Mouse (Mus musculus): ENCODE data around the gene Calhm4. TPM values are rescaled to one million over a fixed set of nuclear protein-coding genes. Genes with fewer than 3 reads are reported as not detected.
"Not testable (repeated sequence)": the region's sequence is repeated elsewhere in the genome, so short reads cannot be mapped to it uniquely, and the experiment has no call there.

Calhm4 gene
- polyA plus RNA-seq, 1 experiment from 2014 or later: not detected

DNA sequence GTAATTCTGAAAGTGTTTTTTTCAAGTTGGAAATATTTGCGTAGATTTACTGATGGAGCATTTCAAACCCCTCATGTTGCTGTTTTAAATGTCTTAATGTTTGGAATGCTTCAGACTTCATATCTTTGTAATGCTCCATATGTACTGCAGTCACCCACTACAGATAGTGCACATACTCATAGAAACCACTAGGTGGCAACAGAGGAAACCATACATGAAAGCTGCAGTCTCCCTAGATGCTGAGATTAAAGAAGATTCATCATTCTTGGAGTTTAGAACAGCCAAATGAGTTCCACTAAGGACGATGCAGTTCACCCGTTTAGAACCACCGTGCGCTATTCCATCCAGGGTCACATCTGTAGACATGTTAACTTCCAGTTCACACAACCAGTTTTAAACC, 7.5 kb downstream of the Calhm4 start:
- no peaks in the 10 kb centered on the region for H3K36me3 ChIP-seq
- DNase-seq (ENCODE audit: low spot score): no peak
- no peak overlapping the region for H3K27ac ChIP-seq (replicated peaks)
- 28% methylated on average over 5 of the region's 5 CpGs for WGBS
- peaks cover 9% of the 10 kb centered on the region; the same call in 1 of the 2 replicates for H3K4me1 ChIP-seq
- no peaks in the 10 kb centered on the region for H3K27me3 ChIP-seq (ENCODE audit: low read depth, poor library complexity, severe bottlenecking)
- no peak overlapping the region for H3K4me3 ChIP-seq
- H3K9me3 ChIP-seq (replicated peaks): no peaks in the 10 kb centered on the region

DNA sequence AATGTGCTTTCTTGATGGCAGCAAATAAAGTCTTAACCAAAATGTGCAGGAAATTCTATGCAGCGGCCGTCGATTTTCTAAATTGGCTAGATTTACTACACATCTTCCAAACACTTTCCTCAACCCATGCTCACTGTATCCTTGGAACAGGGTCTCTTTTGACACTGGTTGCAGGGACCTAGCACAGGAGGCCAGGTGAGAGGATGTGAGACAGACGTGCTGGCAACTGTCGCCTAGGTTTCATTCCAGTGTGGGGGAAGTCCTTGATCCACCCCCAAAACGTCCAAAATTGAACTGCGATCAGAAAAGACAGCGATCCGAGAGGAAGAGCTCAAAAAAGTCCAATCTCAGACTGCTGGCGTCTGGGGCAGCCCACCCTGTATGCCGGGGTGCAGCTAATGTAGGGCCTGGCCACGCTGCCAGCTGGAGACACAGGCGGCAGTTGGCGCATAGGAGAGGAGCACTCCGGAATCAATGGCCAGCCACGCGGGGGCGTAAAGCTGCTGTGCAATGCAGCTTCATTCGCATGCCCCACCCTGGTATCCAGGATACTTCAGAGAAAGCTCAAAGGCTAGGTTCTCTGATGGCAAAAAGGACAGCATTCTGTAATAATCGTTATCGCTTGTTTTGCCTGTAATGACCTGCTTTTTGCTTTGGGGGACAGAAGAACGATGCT, 10.3 kb downstream of the Calhm4 start:
- 23% methylated on average over 22 of the region's 22 CpGs for WGBS
- Histone ChIP-seq H3K27me3 (ENCODE audit: low read depth, poor library complexity, severe bottlenecking) (no peaks in the 10 kb centered on the region), H3K9me3 (replicated peaks) (no peaks in the 10 kb centered on the region), H3K4me3 (peak overlapping the region; percentile 25; the same call in 1 of the 2 replicates), H3K27ac (replicated peaks) (0 out of 2 replicates have a peak overlapping the region, but pooled peaks have one; percentile 46), H3K4me1 (peaks cover 9% of the 10 kb centered on the region; the same call in 1 of the 2 replicates), H3K36me3 (no peaks in the 10 kb centered on the region)
- peak; percentile 80 for DNase-seq (ENCODE audit: low spot score)

DNA sequence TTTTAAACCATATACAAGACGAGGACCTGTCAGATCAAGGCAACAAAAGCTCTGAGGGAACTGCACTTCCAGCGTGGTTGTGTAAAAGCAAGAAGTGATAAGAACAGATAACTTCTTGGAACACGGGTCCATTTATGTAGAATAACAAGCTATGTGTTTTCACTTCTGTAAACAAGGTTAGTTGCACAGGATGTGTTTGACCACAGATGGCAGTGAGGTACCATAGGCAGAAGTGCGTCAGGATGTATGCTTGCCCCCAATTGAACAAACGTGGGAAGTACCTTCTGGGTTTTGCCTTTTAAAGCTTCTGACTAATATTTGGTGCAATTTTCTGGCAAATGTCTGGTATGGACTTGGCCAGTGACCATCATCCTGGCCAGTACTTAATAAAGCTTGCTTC, 13.8 kb downstream of the Calhm4 start:
- H3K4me1 ChIP-seq: peaks cover 9% of the 10 kb centered on the region; the same call in 1 of the 2 replicates
- no peaks in the 10 kb centered on the region for H3K9me3 ChIP-seq (replicated peaks)
- no peak overlapping the region for H3K27ac ChIP-seq (replicated peaks)
- H3K4me3 ChIP-seq: no peak overlapping the region
- H3K36me3 ChIP-seq: no peaks in the 10 kb centered on the region
- no peak for DNase-seq (ENCODE audit: low spot score)
- H3K27me3 ChIP-seq (ENCODE audit: low read depth, poor library complexity, severe bottlenecking): no peaks in the 10 kb centered on the region
- WGBS: 84% methylated on average over 5 of the region's 5 CpGs

DNA sequence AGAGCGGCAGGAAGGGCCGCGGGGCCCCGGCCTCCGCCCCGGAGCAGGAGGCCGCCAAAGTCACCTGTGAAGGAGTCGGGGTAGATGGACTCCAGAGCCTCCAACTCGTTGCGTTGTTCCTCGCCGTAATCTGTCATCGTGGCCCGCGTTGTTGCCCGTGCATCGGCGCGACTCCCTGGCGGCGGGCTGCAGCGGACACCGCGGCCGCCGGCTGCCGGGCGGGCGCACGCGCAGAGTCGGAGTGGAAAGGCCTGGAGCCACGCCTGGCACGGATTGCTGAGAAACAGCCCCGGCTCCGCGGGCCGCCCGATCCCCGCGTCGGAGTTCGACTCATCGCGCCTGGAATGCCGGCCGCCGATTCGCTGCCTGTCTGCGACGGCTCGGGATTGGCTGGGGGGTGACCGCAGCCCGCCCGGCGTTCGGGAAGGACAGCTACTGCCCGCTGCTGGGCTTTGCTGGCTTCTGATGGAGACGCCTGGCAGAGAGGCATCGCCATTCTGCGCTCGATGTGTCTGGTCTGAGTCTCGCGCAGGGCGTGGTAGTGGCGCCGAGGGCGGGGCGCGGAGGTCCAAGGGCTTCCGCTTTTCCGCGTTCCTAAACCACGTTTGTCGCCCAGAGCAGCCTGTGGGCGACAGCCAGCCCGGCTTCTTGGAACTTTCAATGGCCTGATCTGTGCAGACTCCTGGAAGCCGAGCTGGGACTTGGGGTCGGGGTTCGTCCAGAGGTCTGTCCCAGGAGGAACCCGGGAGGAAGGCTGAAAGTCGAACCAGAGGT, 24.6 kb downstream of the Calhm4 start, which contains the start of gene Rwdd1:
Gene Rwdd1, minus strand, starts transcription at position 323 of the 774 bp plus-strand sequence.
- Histone ChIP-seq H3K27me3 (ENCODE audit: low read depth, poor library complexity, severe bottlenecking) (no peaks in the 10 kb centered on the region), H3K36me3 (no peaks in the 10 kb centered on the region), H3K27ac (replicated peaks) (peak within 1 kb of the TSS; percentile 94), H3K4me1 (peaks cover 22% of the 10 kb centered on the region), H3K4me3 (peak within 1 kb of the TSS; percentile 91), H3K9me3 (replicated peaks) (no peaks in the 10 kb centered on the region)
- DNase-seq (ENCODE audit: low spot score): peak; percentile 99
- under 1% methylated on average over 82 of the region's 82 CpGs for WGBS

DNA sequence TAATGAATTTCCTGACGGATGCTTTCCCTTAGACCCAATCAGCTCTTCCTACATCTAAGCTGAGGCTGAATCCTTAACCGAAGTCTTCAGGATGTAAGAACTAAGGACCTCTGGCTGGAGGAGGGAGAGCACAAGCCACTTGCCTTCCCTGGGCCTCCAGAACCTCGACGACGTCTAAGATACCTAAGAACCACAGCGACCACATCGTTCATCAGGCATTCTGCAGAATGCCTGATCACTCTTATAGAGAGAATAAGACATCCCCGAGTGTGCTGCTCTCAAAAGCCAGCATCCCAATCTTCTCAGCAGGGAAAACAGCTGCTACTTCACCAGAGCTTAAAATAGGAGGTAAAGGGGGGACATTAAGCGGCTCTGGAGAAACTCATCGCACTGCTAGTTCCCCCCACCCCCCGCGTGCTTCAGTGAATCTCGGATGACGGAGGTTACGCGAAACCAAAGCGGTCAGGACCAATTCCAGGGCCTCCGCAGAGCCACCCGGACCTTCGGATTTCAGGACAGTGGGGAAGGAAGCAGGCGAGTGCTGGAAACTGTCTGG, 25.3 kb downstream of the Calhm4 start:
- peaks cover 22% of the 10 kb centered on the region for H3K4me1 ChIP-seq
- no peaks in the 10 kb centered on the region for H3K36me3 ChIP-seq
- H3K27me3 ChIP-seq (ENCODE audit: low read depth, poor library complexity, severe bottlenecking): no peaks in the 10 kb centered on the region
- WGBS: under 1% methylated on average over 21 of the region's 21 CpGs
- no peaks in the 10 kb centered on the region for H3K9me3 ChIP-seq (replicated peaks)
- peak overlapping the region; percentile 94 for H3K27ac ChIP-seq (replicated peaks)
- H3K4me3 ChIP-seq: peak overlapping the region; percentile 91
- DNase-seq (ENCODE audit: low spot score): no peak

DNA sequence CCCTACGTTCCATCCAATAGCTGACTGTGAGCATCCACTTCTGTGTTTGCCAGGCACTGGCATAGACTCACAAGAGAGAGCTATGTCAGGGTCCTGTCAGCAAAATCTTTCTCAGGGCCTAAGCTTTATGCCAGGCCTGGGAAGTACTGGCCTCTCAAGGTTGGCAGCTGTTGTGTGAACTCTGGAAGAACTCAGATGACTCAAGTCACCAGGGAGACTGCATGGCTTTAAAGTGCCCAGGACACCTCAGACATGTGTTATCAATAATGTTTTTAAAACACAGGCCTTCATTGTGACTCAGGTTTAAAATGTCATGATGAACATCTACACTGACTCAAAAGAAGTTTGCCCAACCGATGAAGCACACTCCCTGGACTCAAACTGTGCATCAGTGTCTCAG, 30.9 kb downstream of the Calhm4 start:
- DNase-seq (ENCODE audit: low spot score): no peak
- H3K9me3 ChIP-seq (replicated peaks): no peaks in the 10 kb centered on the region
- H3K4me3 ChIP-seq: no peak overlapping the region
- WGBS: 83% methylated on average over 2 of the region's 2 CpGs
- H3K4me1 ChIP-seq: peaks cover 10% of the 10 kb centered on the region
- no peaks in the 10 kb centered on the region for H3K27me3 ChIP-seq (ENCODE audit: low read depth, poor library complexity, severe bottlenecking)
- H3K36me3 ChIP-seq: peaks cover 24% of the 10 kb centered on the region
- H3K27ac ChIP-seq (replicated peaks): no peak overlapping the region

DNA sequence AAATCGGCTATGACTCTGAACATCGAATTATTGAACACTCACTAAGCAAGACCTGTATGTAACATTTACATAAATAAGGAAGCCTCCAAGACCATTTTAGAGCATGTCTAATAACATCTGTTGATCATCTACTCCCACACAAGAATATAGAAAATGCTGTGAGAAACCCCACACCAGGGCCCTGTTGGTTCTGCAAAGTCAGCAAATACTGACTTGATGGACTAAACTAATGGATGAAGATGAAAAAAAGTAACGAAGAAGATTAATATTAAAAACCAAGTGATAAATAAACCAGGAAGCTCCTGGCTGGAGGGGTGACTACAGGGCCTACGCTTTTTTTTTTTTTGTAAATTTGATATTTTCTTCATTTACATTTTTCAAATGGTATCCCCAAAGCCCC, 31.5 kb downstream of the Calhm4 start:
- no peak overlapping the region for H3K4me3 ChIP-seq
- H3K4me1 ChIP-seq: peaks cover 4% of the 10 kb centered on the region; the same call in 1 of the 2 replicates
- H3K27ac ChIP-seq (replicated peaks): no peak overlapping the region
- H3K36me3 ChIP-seq: peaks cover 30% of the 10 kb centered on the region
- 95% methylated on average over 4 of the region's 4 CpGs for WGBS
- H3K27me3 ChIP-seq (ENCODE audit: low read depth, poor library complexity, severe bottlenecking): no peaks in the 10 kb centered on the region
- H3K9me3 ChIP-seq (replicated peaks): no peaks in the 10 kb centered on the region
- no peak for DNase-seq (ENCODE audit: low spot score)

DNA sequence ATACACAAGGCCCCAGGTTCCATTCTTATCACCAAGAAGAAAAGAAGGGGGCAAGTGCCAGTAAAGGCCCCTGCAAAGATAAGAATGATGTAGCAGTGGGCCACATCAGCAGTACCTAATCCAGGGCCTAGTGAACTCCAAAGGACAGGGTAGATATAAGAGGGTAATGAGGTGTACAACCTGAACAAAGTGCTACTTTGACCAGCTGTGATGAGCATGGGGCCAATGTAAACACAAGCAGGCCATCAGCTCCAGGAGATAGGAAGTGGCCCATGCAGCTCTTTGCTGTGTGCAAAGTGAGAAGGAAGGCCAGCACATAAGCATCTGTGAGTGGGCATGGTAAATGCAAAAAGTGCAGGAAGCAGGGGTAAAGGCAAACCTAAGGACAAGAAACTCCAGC, 45.7 kb downstream of the Calhm4 start:
- Histone ChIP-seq H3K36me3 (peaks cover 95% of the 10 kb centered on the region), H3K4me1 (no peaks in the 10 kb centered on the region), H3K27me3 (ENCODE audit: low read depth, poor library complexity, severe bottlenecking) (no peaks in the 10 kb centered on the region), H3K4me3 (no peak overlapping the region), H3K9me3 (replicated peaks) (no peaks in the 10 kb centered on the region), H3K27ac (replicated peaks) (no peak overlapping the region)
- no peak for DNase-seq (ENCODE audit: low spot score)

DNA sequence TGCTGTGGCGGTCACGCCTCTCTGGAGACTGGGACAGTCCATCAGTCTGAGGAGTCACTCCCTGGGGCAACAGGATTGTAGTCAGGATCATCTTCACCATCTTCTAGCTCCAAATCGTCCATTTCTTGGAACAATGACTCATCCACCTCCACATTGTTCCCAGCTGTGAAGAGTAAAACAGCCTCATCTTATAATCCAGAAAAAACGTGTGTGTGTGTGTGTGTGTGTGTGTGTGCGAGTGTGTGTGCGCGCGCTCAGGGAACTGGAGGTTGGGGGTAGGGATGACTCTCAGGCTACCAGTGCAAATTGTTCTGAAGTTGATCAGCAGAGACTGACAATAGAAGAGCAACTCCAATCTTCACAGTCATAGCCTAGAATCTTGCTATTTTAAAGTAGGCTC, 47.4 kb downstream of the Calhm4 start:
- H3K4me1 ChIP-seq; DNase-seq (ENCODE audit: low spot score); H3K4me3 ChIP-seq; H3K27ac ChIP-seq (replicated peaks); H3K9me3 ChIP-seq (replicated peaks); H3K27me3 ChIP-seq (ENCODE audit: low read depth, poor library complexity, severe bottlenecking): not testable (repeated sequence)
- 89% methylated on average over 6 of the region's 8 CpGs for WGBS
- peaks cover 95% of the 10 kb centered on the region for H3K36me3 ChIP-seq

Other genes with a start within 250 kb of the Calhm4 start
- gene Sult3a1, start 186.6 kb downstream of the Calhm4 start, polyA plus RNA-seq (2016; fragmentation: Nextera tagmentation; extraction: Ambion mirVana): not detected in 2 replicates
- gene Rsph4a, start 139.2 kb downstream of the Calhm4 start, polyA plus RNA-seq (2016; fragmentation: Nextera tagmentation; extraction: Ambion mirVana): 0.09 and 0.11 TPM in 2 replicates
- gene Zup1, start 93.0 kb downstream of the Calhm4 start, polyA plus RNA-seq (2016; fragmentation: Nextera tagmentation; extraction: Ambion mirVana): 21.1 and 25.0 TPM in 2 replicates
- gene Rwdd1, start 24.7 kb downstream of the Calhm4 start, polyA plus RNA-seq (2016; fragmentation: Nextera tagmentation; extraction: Ambion mirVana): 134 and 154 TPM in 2 replicates
- gene Trappc3l, start 6.7 kb downstream of the Calhm4 start, polyA plus RNA-seq (2016; fragmentation: Nextera tagmentation; extraction: Ambion mirVana): not detected in 2 replicates
- 0.10 and 0.17 TPM in 2 replicates for gene Calhm5, start 52.2 kb upstream of the Calhm4 start, polyA plus RNA-seq (2016; fragmentation: Nextera tagmentation; extraction: Ambion mirVana)
- gene Calhm6, start 83.7 kb upstream of the Calhm4 start, polyA plus RNA-seq (2016; fragmentation: Nextera tagmentation; extraction: Ambion mirVana): 0.21 and 0.36 TPM in 2 replicates
- 22.0 and 22.8 TPM in 2 replicates for gene Dse, start 163.4 kb upstream of the Calhm4 start, polyA plus RNA-seq (2016; fragmentation: Nextera tagmentation; extraction: Ambion mirVana)
- 65.0 and 78.0 TPM in 2 replicates for gene Tspyl1, start 237.9 kb upstream of the Calhm4 start, polyA plus RNA-seq (2016; fragmentation: Nextera tagmentation; extraction: Ambion mirVana)